Mouse (Mus musculus) forebrain, embryonic 14.5 days (tissue): ENCODE measurements around the gene Sbno2. TPM values are rescaled to one million over a fixed set of nuclear protein-coding genes. Genes with fewer than 3 reads are reported as not detected.
A peak's percentile ranks its signal among the peaks of the same experiment; 100 is the strongest.

Experiments used
- ATAC-seq: fragments of 200-750 bp; cut with Nextera tagmentation; 2 replicates; pipeline ENCODE4 v1.8.0; 2017; ENCODE audit warnings: mild to moderate bottlenecking, moderate library complexity
- DNase-seq: peaks from one replicate; pipeline ENCODE4 v3.0.0-alpha.2; 2015; ENCODE audit warnings: low spot score
- H3K27ac ChIP-seq: fragments of 300-500 bp; sonication (generic); 2 replicates; pipeline ENCODE4 v1.5.1; 2014; ENCODE audit warnings: low read depth, mild to moderate bottlenecking, control low read depth, low read length, moderate library complexity
- H3K27me3 ChIP-seq: fragments of 300-500 bp; sonication (generic); replicated peaks from 2 replicates; pipeline ENCODE4 v1.6.1; 2014; ENCODE audit warnings: low read length, control low read depth, mixed read lengths; ENCODE audit not compliant: control insufficient read depth, insufficient read depth
- H3K36me3 ChIP-seq: fragments of 300-500 bp; sonication (generic); 2 replicates; pipeline ENCODE4 v1.6.1; 2014; ENCODE audit warnings: low read length, control low read depth; ENCODE audit not compliant: control insufficient read depth, insufficient read depth
- H3K4me1 ChIP-seq: fragments of 300-500 bp; sonication (generic); 2 replicates; pipeline ENCODE4 v1.6.1; 2014; ENCODE audit warnings: antibody characterized with exemption, low read length, control low read depth; ENCODE audit not compliant: control insufficient read depth, insufficient read depth
- H3K4me2 ChIP-seq: fragments of 300-500 bp; sonication (generic); 2 replicates; pipeline ENCODE4 v1.6.1; 2014; ENCODE audit warnings: mild to moderate bottlenecking, control low read depth, low read length
- H3K4me3 ChIP-seq: fragments of 300-500 bp; sonication (generic); 2 replicates; pipeline ENCODE4 v1.5.1; 2014; ENCODE audit warnings: low read depth, low read length, control low read depth
- H3K9ac ChIP-seq: fragments of 300-500 bp; sonication (generic); 2 replicates; pipeline ENCODE4 v1.6.1; 2014; ENCODE audit warnings: mild to moderate bottlenecking, low read length, control low read depth, moderate library complexity
- H3K9me3 ChIP-seq: fragments of 300-500 bp; sonication (generic); replicated peaks from 2 replicates; pipeline ENCODE4 v1.6.1; 2016; ENCODE audit warnings: low read length, control low read depth, mixed read lengths; ENCODE audit not compliant: control insufficient read depth
- WGBS: fragments of 180-500 bp; shearing (Covaris S2); extraction: QIAGEN DNeasy Blood & Tissue Kit; methylation state at CpG from one replicate; pipeline ENCODE4 v1.1.7; 2014; 5-methylcytosine and 5-hydroxymethylcytosine counted together
- polyA plus RNA-seq: library from polyadenylated mRNA; unstranded; fragments of >200 nt; fragmentation: Nextera tagmentation; extraction: Ambion mirVana; gene quantifications from 2 replicates; pipeline ENCODE4 v1.2.1, GENCODE M21; 2014

Sbno2 gene
- polyA plus RNA-seq, 1 experiment from 2014 or later, result 8.1 TPM

GRCm38 (mm10) chr10:80149291-80150225 is 44.2 kb upstream of the Sbno2 start:
- peak; percentile 86 for ATAC-seq
- H3K4me1 ChIP-seq, result peaks cover 15% of the 10 kb centered on the region
- H3K4me2 ChIP-seq, result peak overlapping the region; percentile 95
- no peaks in the 10 kb centered on the region for H3K27me3 ChIP-seq
- peak overlapping the region; percentile 100 for H3K9ac ChIP-seq
- H3K36me3 ChIP-seq, result peaks cover 61% of the 10 kb centered on the region
- peak overlapping the region; percentile 100 for H3K27ac ChIP-seq
- no peaks in the 10 kb centered on the region for H3K9me3 ChIP-seq
- WGBS, result under 1% methylated on average over 87 of the region's 88 CpGs
- peak overlapping the region; percentile 100 for H3K4me3 ChIP-seq
- DNase-seq, result peak; percentile 99

GRCm38 (mm10) chr10:80148610-80149290 is 43.4 kb upstream of the Sbno2 start:
- H3K4me2 ChIP-seq, result peak overlapping the region; percentile 64
- peak; percentile 52 for ATAC-seq
- peak; percentile 96 for DNase-seq
- H3K27ac ChIP-seq, result peak overlapping the region; percentile 100
- H3K4me3 ChIP-seq, result peak overlapping the region; percentile 100
- under 1% methylated on average over 55 of the region's 57 CpGs for WGBS
- H3K36me3 ChIP-seq, result peaks cover 61% of the 10 kb centered on the region
- H3K27me3 ChIP-seq, result no peaks in the 10 kb centered on the region
- H3K9ac ChIP-seq, result peak overlapping the region; percentile 99
- no peaks in the 10 kb centered on the region for H3K9me3 ChIP-seq
- peaks cover 13% of the 10 kb centered on the region for H3K4me1 ChIP-seq

GRCm38 (mm10) chr10:80147719-80148601 is 42.6 kb upstream of the Sbno2 start, which contains the start of gene Midn:
Gene Midn, plus strand, starts transcription at chr10:80148272.
- H3K36me3 ChIP-seq, result peaks cover 58% of the 10 kb centered on the region
- H3K9me3 ChIP-seq, result no peaks in the 10 kb centered on the region
- peak within 1 kb of the TSS; percentile 100 for H3K4me3 ChIP-seq
- WGBS, result 1% methylated on average over 41 of the region's 42 CpGs
- H3K4me2 ChIP-seq, result peak within 1 kb of the TSS; percentile 64
- H3K27ac ChIP-seq, result peak within 1 kb of the TSS; percentile 100
- no peaks in the 10 kb centered on the region for H3K27me3 ChIP-seq
- DNase-seq (peak; percentile 77), ATAC-seq (peak; percentile 35)
- peaks cover 8% of the 10 kb centered on the region for H3K4me1 ChIP-seq
- peak within 1 kb of the TSS; percentile 99 for H3K9ac ChIP-seq

GRCm38 (mm10) chr10:80147146-80147718 is 41.9 kb upstream of the Sbno2 start:
- Histone ChIP-seq H3K4me2 (peak overlapping the region; percentile 64; the same call in 1 of the 2 replicates), H3K27me3 (no peaks in the 10 kb centered on the region), H3K9me3 (no peaks in the 10 kb centered on the region), H3K9ac (peak overlapping the region; percentile 99; the same call in 1 of the 2 replicates), H3K27ac (peak overlapping the region; percentile 100), H3K36me3 (peaks cover 51% of the 10 kb centered on the region), H3K4me3 (peak overlapping the region; percentile 100; the same call in 1 of the 2 replicates), H3K4me1 (peaks cover 6% of the 10 kb centered on the region; the same call in 1 of the 2 replicates)
- ATAC-seq (no peak), DNase-seq (no peak)
- WGBS, result 78% methylated on average over 5 of the region's 5 CpGs

GRCm38 (mm10) chr10:80146568-80147011 is 41.2 kb upstream of the Sbno2 start:
- no peaks in the 10 kb centered on the region for H3K9me3 ChIP-seq
- WGBS, result 87% methylated on average over 4 of the region's 4 CpGs
- H3K36me3 ChIP-seq, result peaks cover 44% of the 10 kb centered on the region
- no peak overlapping the region for H3K9ac ChIP-seq
- no peak overlapping the region for H3K4me3 ChIP-seq
- H3K4me2 ChIP-seq, result no peak overlapping the region
- H3K27me3 ChIP-seq, result no peaks in the 10 kb centered on the region
- no peak overlapping the region for H3K27ac ChIP-seq
- DNase-seq (no peak), ATAC-seq (no peak)
- H3K4me1 ChIP-seq, result peaks cover 6% of the 10 kb centered on the region

GRCm38 (mm10) chr10:80145896-80146295 is 40.5 kb upstream of the Sbno2 start:
- Histone ChIP-seq H3K4me3 (no peak overlapping the region), H3K4me1 (peaks cover 8% of the 10 kb centered on the region)

GRCm38 (mm10) chr10:80144864-80145838 is 39.8 kb upstream of the Sbno2 start:
- DNase-seq (peak; percentile 74), ATAC-seq (no peak)
- 74% methylated on average over 20 of the region's 20 CpGs for WGBS
- Histone ChIP-seq H3K4me2 (no peak overlapping the region), H3K27ac (no peak overlapping the region), H3K36me3 (peaks cover 37% of the 10 kb centered on the region), H3K4me1 (peaks cover 8% of the 10 kb centered on the region), H3K9me3 (no peaks in the 10 kb centered on the region), H3K4me3 (no peak overlapping the region), H3K27me3 (no peaks in the 10 kb centered on the region), H3K9ac (no peak overlapping the region)

More at GRCm38 (mm10) chr10:80145896-80146295, 40.5 kb upstream of the Sbno2 start:
- no peak overlapping the region for H3K4me2 ChIP-seq
- no peak for ATAC-seq
- no peaks in the 10 kb centered on the region for H3K27me3 ChIP-seq
- H3K9me3 ChIP-seq, result no peaks in the 10 kb centered on the region
- 82% methylated on average over 5 of the region's 6 CpGs for WGBS
- H3K27ac ChIP-seq, result no peak overlapping the region
- no peak for DNase-seq
- 0 out of 2 replicates have a peak overlapping the region, but pooled peaks have one; percentile 1 for H3K9ac ChIP-seq
- H3K36me3 ChIP-seq, result peaks cover 37% of the 10 kb centered on the region
